Mouse (Mus musculus) right cerebral cortex, postnatal 25 days (tissue): ENCODE data around the gene Rora.
A peak's percentile ranks its signal among the peaks of the same experiment; 100 is the strongest.

ENCODE experiments used
- DNase-seq: peaks from one replicate; pipeline ENCODE4 v3.0.0; 2022

The Rora gene

DNA sequence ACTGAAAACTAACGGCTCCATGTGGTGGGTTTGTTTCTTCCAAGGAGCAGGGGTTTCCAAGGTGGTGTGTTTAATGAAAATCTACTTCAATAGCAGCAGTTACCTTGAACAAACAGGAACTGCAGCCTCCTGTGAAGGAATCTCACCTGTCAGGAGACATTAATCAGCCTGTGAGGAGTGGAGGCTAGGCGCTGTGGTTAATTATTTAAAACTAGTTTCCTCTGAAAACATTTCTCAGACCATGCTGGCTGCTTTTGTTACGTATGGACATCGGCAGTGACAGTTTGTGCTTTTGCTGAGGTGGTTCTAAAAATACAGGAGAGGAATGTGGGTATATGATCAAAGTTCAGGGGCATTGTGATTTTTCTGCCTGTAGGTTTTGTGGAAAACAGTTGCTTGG lies 171.5 kb downstream of the Rora start:
- DNase-seq, result no peak

DNA sequence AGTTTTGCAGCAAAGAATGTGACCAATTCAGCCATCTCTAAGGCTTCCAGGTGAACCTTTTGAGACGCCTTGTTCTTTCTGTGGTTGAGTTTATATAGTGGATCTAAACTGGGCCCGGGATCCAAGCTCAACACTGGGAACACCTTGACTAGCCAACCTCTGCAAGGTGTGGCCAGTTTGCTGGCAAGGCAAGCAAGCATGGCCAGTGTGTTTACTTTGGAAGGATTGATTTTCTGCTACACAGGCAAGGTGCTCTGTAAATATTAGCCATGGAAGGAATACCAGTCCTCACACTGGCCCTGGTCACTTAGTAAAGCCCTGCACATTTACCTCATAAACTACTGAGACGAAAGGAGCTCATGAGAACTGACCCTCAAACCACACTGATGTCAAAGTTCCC lies 172.3 kb downstream of the Rora start:
- no peak for DNase-seq

- no peak for DNase-seq
Measured at GRCm38 (mm10) chr9:68827441-68827840, 173.9 kb downstream of the Rora start.

DNA sequence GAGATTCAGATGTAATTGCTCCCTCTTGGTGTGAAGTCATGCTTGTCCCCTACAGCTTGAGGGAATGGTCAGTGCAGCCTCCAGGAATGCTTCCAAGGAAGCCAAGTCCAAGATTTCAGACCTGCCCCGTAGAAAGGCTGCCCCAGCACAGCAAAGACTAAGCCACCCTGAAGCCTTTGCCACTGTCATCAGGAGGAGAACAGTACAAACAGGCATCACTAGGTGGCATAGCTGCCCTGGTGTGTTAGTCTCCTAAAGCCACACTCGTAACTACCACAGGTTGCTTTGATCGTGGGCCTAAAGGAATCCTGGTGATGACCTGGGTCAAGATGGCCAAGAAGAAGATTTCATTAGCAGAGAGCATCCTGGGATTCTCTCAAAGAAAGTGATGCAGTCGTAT lies 176.3 kb downstream of the Rora start:
- DNase-seq, result no peak

- no peak for DNase-seq
Measured at GRCm38 (mm10) chr9:68833323-68833722, 179.7 kb downstream of the Rora start.

GRCm38 (mm10) chr9:68835037-68835649 lies 181.6 kb downstream of the Rora start:
- no peak for DNase-seq

- no peak for DNase-seq
Measured at GRCm38 (mm10) chr9:68842134-68842892, 188.7 kb downstream of the Rora start.

DNA sequence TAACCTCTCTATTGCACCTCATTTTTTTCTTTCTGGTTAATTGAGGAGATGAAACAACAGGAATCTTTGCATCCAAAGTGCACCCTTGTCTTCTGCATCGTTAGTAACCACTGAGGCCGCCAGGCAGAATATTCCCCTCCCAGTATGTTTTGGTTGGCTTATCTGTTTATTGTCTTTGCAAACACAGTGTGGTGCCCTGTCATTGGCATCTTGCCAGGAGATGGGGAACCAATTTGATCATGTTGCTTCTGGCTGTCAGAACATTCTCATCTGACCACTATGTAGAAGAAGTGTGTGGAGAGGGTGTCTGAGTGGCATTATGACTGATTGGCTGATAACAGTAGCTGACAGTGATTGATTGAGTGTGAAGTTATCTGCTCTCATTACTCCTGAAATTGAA lies 192.0 kb downstream of the Rora start:
- DNase-seq, result no peak

- no peak for DNase-seq
Measured at GRCm38 (mm10) chr9:68850321-68850720, 196.7 kb downstream of the Rora start.

- no peak for DNase-seq
Measured at GRCm38 (mm10) chr9:68852201-68852600, 198.6 kb downstream of the Rora start.

- no peak for DNase-seq
Measured at GRCm38 (mm10) chr9:68852934-68853333, 199.3 kb downstream of the Rora start.

GRCm38 (mm10) chr9:68859500-68859899 lies 205.9 kb downstream of the Rora start:
- no peak for DNase-seq

DNA sequence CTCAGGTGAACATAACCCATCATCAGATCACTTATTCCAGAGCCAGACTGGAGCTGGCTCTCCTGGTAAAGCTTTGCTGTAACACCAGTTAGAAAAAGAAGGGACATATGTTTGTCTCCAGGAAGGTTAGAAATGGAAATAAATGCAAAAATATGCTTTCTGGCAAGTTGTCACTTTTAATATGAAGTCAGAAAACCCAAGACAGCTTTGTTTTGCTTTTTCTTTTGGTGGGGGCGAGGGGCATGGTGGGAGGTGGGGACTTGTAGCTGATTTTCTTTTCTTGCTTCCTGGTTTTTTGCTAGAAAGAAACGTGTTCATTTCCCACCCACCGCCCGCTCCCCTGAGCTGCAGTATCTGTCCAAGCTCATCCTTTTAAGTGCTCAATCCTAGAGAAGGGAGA lies 212.7 kb downstream of the Rora start:
- peak; percentile 48 for DNase-seq

- DNase-seq, result no peak
Measured at GRCm38 (mm10) chr9:68873838-68874237, 220.3 kb downstream of the Rora start.

DNA sequence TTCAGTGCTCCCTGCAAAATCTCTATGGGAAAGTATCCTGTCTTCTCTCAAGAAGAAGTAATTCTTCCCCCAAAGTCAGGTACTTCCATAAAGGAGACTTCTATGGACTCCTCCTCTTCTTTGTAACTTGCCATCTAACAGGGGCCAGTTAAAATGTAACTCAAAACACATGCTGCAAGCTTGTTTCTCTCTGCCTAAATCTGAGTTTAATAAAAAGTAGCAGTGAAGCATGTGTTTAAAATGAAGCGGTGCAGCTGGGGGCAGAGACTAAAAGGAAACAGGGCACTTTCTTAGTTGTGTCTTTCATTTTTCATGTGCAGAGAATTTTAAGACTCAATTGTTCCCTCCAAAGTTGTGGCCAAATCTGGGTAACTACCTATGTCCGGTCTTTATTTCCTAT lies 221.0 kb downstream of the Rora start:
- no peak for DNase-seq

DNA sequence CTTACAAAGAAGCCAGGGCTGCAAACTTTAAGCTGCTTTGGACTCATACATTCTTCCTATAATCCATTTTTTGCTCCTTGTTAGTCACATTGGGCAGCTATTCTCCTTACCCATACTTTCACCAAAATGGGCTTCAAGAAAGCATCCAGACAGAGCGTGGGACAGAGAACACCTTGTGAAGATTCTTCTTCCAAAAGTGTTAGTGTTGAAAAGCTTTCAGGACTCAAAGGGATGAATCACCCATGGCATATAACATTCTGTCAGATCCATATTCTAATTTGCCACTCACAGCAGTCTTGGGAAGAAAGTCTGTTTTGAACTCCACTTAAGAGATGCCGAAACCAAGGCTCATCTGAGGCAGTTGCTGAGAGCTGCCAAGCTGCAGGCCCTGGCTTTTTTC lies 222.2 kb downstream of the Rora start:
- peak; percentile 26 for DNase-seq

DNA sequence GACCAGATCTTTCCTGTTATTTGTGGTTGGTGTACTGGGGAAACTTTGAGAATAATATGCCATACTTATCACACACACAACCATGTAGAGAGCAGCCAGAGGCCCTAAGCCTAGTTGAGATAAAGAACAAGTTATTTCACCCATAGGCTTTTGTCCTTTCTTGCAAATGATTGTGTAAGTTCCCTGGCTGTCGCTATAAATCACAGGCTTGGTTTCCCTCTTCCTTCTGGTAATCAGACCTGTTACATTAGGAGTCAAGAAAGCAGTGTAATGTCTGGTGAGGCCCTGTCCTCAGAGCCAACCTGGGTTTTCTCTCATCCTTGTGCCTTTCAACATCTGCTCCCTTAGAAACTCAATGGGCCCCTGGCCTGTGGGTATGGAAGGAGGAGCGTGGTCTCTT lies 222.7 kb downstream of the Rora start:
- no peak for DNase-seq

DNA sequence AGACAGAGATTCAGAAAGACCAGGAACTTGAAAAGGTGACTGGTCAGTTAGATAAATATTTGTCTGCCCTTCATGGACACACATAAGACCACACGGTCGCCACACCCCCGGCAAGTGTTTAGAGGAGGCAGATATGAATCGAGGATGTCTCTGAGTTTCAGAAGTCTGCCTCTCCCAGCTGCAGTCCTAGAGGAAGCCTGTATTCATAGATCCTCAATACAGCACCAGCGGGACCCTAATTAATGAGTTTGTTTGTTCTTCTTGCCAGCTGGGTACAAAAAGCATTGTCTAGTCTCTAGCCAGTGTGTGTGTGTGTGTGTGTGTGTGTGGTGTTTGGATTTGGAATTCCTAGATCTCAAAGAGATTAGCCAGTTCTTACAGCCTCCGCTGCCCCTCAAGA lies 228.3 kb downstream of the Rora start:
- no peak for DNase-seq

DNA sequence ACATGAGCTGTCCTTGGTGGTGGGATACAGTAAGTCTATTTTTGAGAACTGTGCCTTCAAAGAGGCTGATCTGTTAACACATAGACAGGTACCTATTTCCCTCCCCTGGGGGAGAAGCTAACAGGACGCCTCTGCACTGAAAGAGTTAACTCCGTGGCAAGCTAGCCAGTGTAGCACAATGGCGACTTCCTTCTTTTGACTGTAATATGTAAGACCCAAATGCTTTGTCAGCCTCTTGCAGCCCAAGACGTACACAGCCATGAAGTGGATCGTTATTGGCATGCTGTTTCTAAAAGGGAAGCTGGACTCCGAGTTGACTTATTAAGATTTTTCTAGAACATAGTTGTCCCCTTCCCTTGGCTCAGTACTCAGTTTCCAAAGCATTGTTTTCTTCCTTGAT lies 229.4 kb downstream of the Rora start:
- DNase-seq, result no peak

GRCm38 (mm10) chr9:68883687-68884086 lies 230.1 kb downstream of the Rora start:
- DNase-seq, result no peak

- peak; percentile 56 for DNase-seq
Measured at GRCm38 (mm10) chr9:68884451-68885035, 231.0 kb downstream of the Rora start.

GRCm38 (mm10) chr9:68888670-68889069 lies 235.1 kb downstream of the Rora start:
- DNase-seq, result no peak

DNA sequence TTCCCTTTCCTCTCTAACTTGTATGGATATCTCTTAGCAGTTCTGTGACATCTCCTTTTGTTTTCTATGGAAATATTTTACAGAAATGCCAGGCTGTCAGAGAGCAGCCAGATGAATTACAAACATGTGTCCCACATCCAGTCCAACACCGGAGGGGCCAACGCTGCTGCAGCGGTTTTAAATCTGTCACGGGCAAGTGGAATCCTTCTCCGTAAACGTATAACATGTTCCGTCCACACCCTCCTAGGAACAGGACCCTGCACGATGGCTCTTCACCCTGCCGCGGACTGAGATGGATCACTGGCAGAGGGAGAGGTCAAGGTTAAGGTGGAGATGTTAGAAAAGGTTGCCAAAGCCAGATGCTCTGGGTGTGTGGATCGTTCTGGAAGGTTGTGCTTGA lies 237.8 kb downstream of the Rora start:
- no peak for DNase-seq

GRCm38 (mm10) chr9:68892356-68892755 lies 238.8 kb downstream of the Rora start:
- DNase-seq, result no peak

DNA sequence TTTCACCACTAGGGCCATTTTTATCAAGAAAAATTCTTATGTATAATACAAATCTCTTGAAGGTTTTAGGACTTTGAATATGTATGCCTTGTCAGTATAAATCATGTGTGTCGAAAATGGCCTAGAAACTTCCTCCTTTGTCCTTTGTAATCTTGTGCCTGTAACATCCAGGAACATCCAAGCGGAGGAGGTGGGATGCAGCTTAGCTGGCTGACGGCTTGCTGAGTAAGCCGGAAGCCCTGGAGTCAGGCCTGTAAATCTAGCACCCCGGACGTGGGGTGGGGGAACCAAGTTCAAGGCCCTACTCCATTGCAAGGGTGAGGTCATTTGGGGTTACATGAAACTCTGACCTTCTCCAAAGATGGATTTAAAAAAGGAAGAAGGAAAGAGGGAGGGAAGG lies 239.3 kb downstream of the Rora start:
- no peak for DNase-seq
